Mouse (Mus musculus) stomach, embryonic 16.5 days (tissue): ENCODE data around the gene Slc35f5. TPM values are rescaled to one million over a fixed set of nuclear protein-coding genes. Genes with fewer than 3 reads are reported as not detected.

Experiments used
- ATAC-seq: fragments of 200-750 bp; cut with Nextera tagmentation; 2 replicates; pipeline ENCODE4 v1.8.0; 2017; ENCODE audit warnings: moderate number of reproducible peaks, moderate TSS enrichment; ENCODE audit not compliant: insufficient read depth, low FRiP score
- H3K27ac ChIP-seq: fragments of 300-500 bp; sonication (generic); 2 replicates; pipeline ENCODE4 v1.5.1; 2014; ENCODE audit warnings: low read length
- H3K27me3 ChIP-seq: fragments of 300-500 bp; sonication (generic); 2 replicates; pipeline ENCODE4 v1.6.1; 2014; ENCODE audit warnings: low read length, control low read depth, mixed read lengths; ENCODE audit not compliant: control insufficient read depth, insufficient read depth
- H3K36me3 ChIP-seq: fragments of 300-500 bp; sonication (generic); 2 replicates; pipeline ENCODE4 v1.6.1; 2014; ENCODE audit warnings: low read length; ENCODE audit not compliant: control insufficient read depth, insufficient read depth
- H3K4me1 ChIP-seq: fragments of 300-500 bp; sonication (generic); 2 replicates; pipeline ENCODE4 v1.6.1; 2014; ENCODE audit warnings: low read length, control low read depth, mixed read lengths; ENCODE audit not compliant: control insufficient read depth, insufficient read depth
- H3K4me2 ChIP-seq: fragments of 300-500 bp; sonication (generic); 2 replicates; pipeline ENCODE4 v1.6.1; 2014; ENCODE audit warnings: low read depth, low read length, mixed read lengths
- H3K4me3 ChIP-seq: fragments of 300-500 bp; sonication (generic); replicated peaks from 2 replicates; pipeline ENCODE4 v1.5.1; 2014; ENCODE audit warnings: mild to moderate bottlenecking, low read length
- H3K9ac ChIP-seq: fragments of 300-500 bp; sonication (generic); 2 replicates; pipeline ENCODE4 v1.6.1; 2014; ENCODE audit warnings: low read length
- H3K9me3 ChIP-seq: fragments of 300-500 bp; sonication (generic); replicated peaks from 2 replicates; pipeline ENCODE4 v1.6.1; 2016; ENCODE audit warnings: low read length, control low read depth; ENCODE audit not compliant: control insufficient read depth
- WGBS: fragments of 180-500 bp; shearing (Covaris S2); extraction: QIAGEN DNeasy Blood & Tissue Kit; methylation state at CpG from one replicate; pipeline ENCODE4 v1.1.7; 2014; 5-methylcytosine and 5-hydroxymethylcytosine counted together
- polyA plus RNA-seq: library from polyadenylated mRNA; unstranded; fragments of >200 nt; fragmentation: Nextera tagmentation; extraction: Ambion mirVana; gene quantifications from 2 replicates; pipeline ENCODE4 v1.2.1, GENCODE M21; 2015

Gene Slc35f5
- polyA plus RNA-seq, 1 experiment from 2014 or later: 69.2 TPM

GRCm38 (mm10) chr1:125537131-125537530 lies 23.3 kb upstream of the Slc35f5 start:
- H3K27me3 ChIP-seq: no peaks in the 10 kb centered on the region
- WGBS: 91% methylated on average over 2 of the region's 2 CpGs
- no peak overlapping the region for H3K9ac ChIP-seq
- H3K4me1 ChIP-seq: peaks cover 3% of the 10 kb centered on the region
- no peak for ATAC-seq
- no peak overlapping the region for H3K4me2 ChIP-seq
- H3K36me3 ChIP-seq: no peaks in the 10 kb centered on the region
- no peaks in the 10 kb centered on the region for H3K9me3 ChIP-seq
- H3K27ac ChIP-seq: no peak overlapping the region
- no peak overlapping the region for H3K4me3 ChIP-seq

- WGBS: 79% methylated on average over 8 of the region's 8 CpGs
- Histone ChIP-seq H3K4me2 (no peak overlapping the region), H3K27ac (no peak overlapping the region), H3K9me3 (no peaks in the 10 kb centered on the region), H3K36me3 (no peaks in the 10 kb centered on the region), H3K4me1 (peaks cover 6% of the 10 kb centered on the region; the same call in 1 of the 2 replicates), H3K4me3 (no peak overlapping the region), H3K9ac (no peak overlapping the region), H3K27me3 (no peaks in the 10 kb centered on the region)
- no peak for ATAC-seq
Observed at GRCm38 (mm10) chr1:125537776-125538175, 22.6 kb upstream of the Slc35f5 start.

GRCm38 (mm10) chr1:125539312-125539711 lies 21.1 kb upstream of the Slc35f5 start:
- WGBS: 56% methylated on average over 2 of the region's 2 CpGs
- H3K9me3 ChIP-seq: no peaks in the 10 kb centered on the region
- H3K36me3 ChIP-seq: no peaks in the 10 kb centered on the region
- peaks cover 6% of the 10 kb centered on the region; the same call in 1 of the 2 replicates for H3K4me1 ChIP-seq
- H3K27ac ChIP-seq: no peak overlapping the region
- H3K9ac ChIP-seq: no peak overlapping the region
- H3K4me3 ChIP-seq: no peak overlapping the region
- H3K27me3 ChIP-seq: no peaks in the 10 kb centered on the region
- H3K4me2 ChIP-seq: no peak overlapping the region
- no peak for ATAC-seq

- no peaks in the 10 kb centered on the region for H3K36me3 ChIP-seq
- 0 out of 2 replicates have a peak overlapping the region, but pooled peaks have one; percentile 57 for H3K27ac ChIP-seq
- H3K4me1 ChIP-seq: peaks cover 6% of the 10 kb centered on the region; the same call in 1 of the 2 replicates
- no peak overlapping the region for H3K9ac ChIP-seq
- H3K4me2 ChIP-seq: no peak overlapping the region
- no peaks in the 10 kb centered on the region for H3K9me3 ChIP-seq
- 56% methylated on average over 7 of the region's 7 CpGs for WGBS
- H3K4me3 ChIP-seq: no peak overlapping the region
- ATAC-seq: peak; percentile 23; the same call in 1 of the 2 replicates
- H3K27me3 ChIP-seq: no peaks in the 10 kb centered on the region
Observed at GRCm38 (mm10) chr1:125542008-125542999, 18.1 kb upstream of the Slc35f5 start.

GRCm38 (mm10) chr1:125549872-125550271 lies 10.5 kb upstream of the Slc35f5 start:
- H3K4me2 ChIP-seq: peak overlapping the region; percentile 43

GRCm38 (mm10) chr1:125550359-125550758 lies 10.0 kb upstream of the Slc35f5 start:
- no peaks in the 10 kb centered on the region for H3K9me3 ChIP-seq
- no peaks in the 10 kb centered on the region for H3K36me3 ChIP-seq
- WGBS: 20% methylated on average over 1 of the region's 1 CpGs
- H3K27me3 ChIP-seq: no peaks in the 10 kb centered on the region
- peak; percentile 90 for ATAC-seq
- H3K27ac ChIP-seq: peak overlapping the region; percentile 91
- H3K4me2 ChIP-seq: peak overlapping the region; percentile 43
- 0 out of 2 replicates have a peak, but pooled peaks cover 5% of the 10 kb centered on the region for H3K4me1 ChIP-seq
- no peak overlapping the region for H3K9ac ChIP-seq
- H3K4me3 ChIP-seq: no peak overlapping the region

More at GRCm38 (mm10) chr1:125549872-125550271, 10.5 kb upstream of the Slc35f5 start:
- Histone ChIP-seq H3K27ac (peak overlapping the region; percentile 91), H3K4me1 (0 out of 2 replicates have a peak, but pooled peaks cover 5% of the 10 kb centered on the region), H3K27me3 (no peaks in the 10 kb centered on the region), H3K4me3 (no peak overlapping the region), H3K36me3 (no peaks in the 10 kb centered on the region), H3K9me3 (no peaks in the 10 kb centered on the region), H3K9ac (no peak overlapping the region)
- 23% methylated on average over 1 of the region's 1 CpGs for WGBS
- ATAC-seq: peak; percentile 76

- peak; percentile 87; the same call in 1 of the 2 replicates for ATAC-seq
- H3K9me3 ChIP-seq: no peaks in the 10 kb centered on the region
- WGBS: 59% methylated on average over 2 of the region's 2 CpGs
- peak overlapping the region; percentile 49 for H3K27ac ChIP-seq
- H3K4me2 ChIP-seq: no peak overlapping the region
- H3K4me3 ChIP-seq: no peak overlapping the region
- no peak overlapping the region for H3K9ac ChIP-seq
- no peaks in the 10 kb centered on the region for H3K27me3 ChIP-seq
- H3K36me3 ChIP-seq: no peaks in the 10 kb centered on the region
- 0 out of 2 replicates have a peak, but pooled peaks cover 5% of the 10 kb centered on the region for H3K4me1 ChIP-seq
Observed at GRCm38 (mm10) chr1:125551564-125551963, 8.8 kb upstream of the Slc35f5 start.

GRCm38 (mm10) chr1:125559261-125559660 lies 1.1 kb upstream of the Slc35f5 start:
- WGBS: 55% methylated on average over 3 of the region's 3 CpGs
- H3K4me1 ChIP-seq: peaks cover 15% of the 10 kb centered on the region
- no peak for ATAC-seq
- peak overlapping the region; percentile 80 for H3K4me2 ChIP-seq
- H3K9ac ChIP-seq: peak overlapping the region; percentile 18; the same call in 1 of the 2 replicates
- H3K36me3 ChIP-seq: no peaks in the 10 kb centered on the region
- no peaks in the 10 kb centered on the region for H3K9me3 ChIP-seq
- no peaks in the 10 kb centered on the region for H3K27me3 ChIP-seq
- H3K4me3 ChIP-seq: no peak overlapping the region
- peak overlapping the region; percentile 99 for H3K27ac ChIP-seq

GRCm38 (mm10) chr1:125559721-125560120 lies 674 bp upstream of the Slc35f5 start:
- peak overlapping the region; percentile 79 for H3K4me3 ChIP-seq
- peaks cover 15% of the 10 kb centered on the region for H3K4me1 ChIP-seq
- ATAC-seq: no peak
- WGBS: 3% methylated on average over 2 of the region's 2 CpGs
- H3K36me3 ChIP-seq: no peaks in the 10 kb centered on the region
- H3K9ac ChIP-seq: peak overlapping the region; percentile 92
- H3K27ac ChIP-seq: peak overlapping the region; percentile 99
- H3K4me2 ChIP-seq: peak overlapping the region; percentile 80
- H3K27me3 ChIP-seq: no peaks in the 10 kb centered on the region
- no peaks in the 10 kb centered on the region for H3K9me3 ChIP-seq
